Mouse (Mus musculus): ENCODE data around the gene Rai14. TPM values are rescaled to one million over a fixed set of nuclear protein-coding genes. Genes with fewer than 3 reads are reported as not detected.

Gene Rai14
- total and polyA plus RNA-seq, 3 experiments: not detected

GRCm38 (mm10) chr15:10619678-10620077 is 94.7 kb downstream of the Rai14 start:
- TF ChIP-seq USF1 (IDR thresholded peaks at IDR 0.05; ENCODE audit: low read depth, low read length) (no peak), UBTF (IDR thresholded peaks at IDR 0.05; ENCODE audit: borderline replicate concordance, insufficient read depth, low read depth, low read length) (no peak), GATA1 (IDR thresholded peaks at IDR 0.05; ENCODE audit: low read depth, low read length) (no peak), CHD2 (IDR thresholded peaks at IDR 0.05; ENCODE audit: low read length) (no peak), RAD21 (IDR thresholded peaks at IDR 0.05; ENCODE audit: low read depth, low read length) (no peak), RCOR1 (IDR thresholded peaks at IDR 0.05; ENCODE audit: low read depth, low read length) (no peak), POLR2A (IDR thresholded peaks at IDR 0.05; ENCODE audit: control insufficient read depth in 1 of 2, insufficient read depth in 1 of 2, low read depth in 1 of 2, low read length in 2 of 2, poor library complexity in 1 of 2) (no peak), ZKSCAN1 (IDR thresholded peaks at IDR 0.05; ENCODE audit: low read depth, low read length) (no peak), ELF1 (IDR thresholded peaks at IDR 0.05; ENCODE audit: low read depth, low read length) (no peak), MEF2A (IDR thresholded peaks at IDR 0.05; ENCODE audit: extremely low read depth, insufficient replicate concordance, low read depth, low read length, poor library complexity, severe bottlenecking) (no peak), ZNF384 (IDR thresholded peaks at IDR 0.05; ENCODE audit: low read depth, low read length) (no peak), SIN3A (IDR thresholded peaks at IDR 0.05; ENCODE audit: low read length) (no peak), ZC3H11A (IDR thresholded peaks at IDR 0.05; ENCODE audit: low read depth, low read length) (no peak)
- Histone ChIP-seq H3K27me3 (ENCODE audit: control insufficient read depth in 1 of 2, insufficient read depth in 2 of 2, low read length in 2 of 2) (no peaks in the 10 kb centered on the region), H3K9me3 (replicated peaks; ENCODE audit: insufficient read depth, low read length) (no peaks in the 10 kb centered on the region), H3K27ac (ENCODE audit: control insufficient read depth, low read depth, low read length) (no peak overlapping the region), H3K9ac (ENCODE audit: control insufficient read depth, low read depth, low read length, poor library complexity, severe bottlenecking) (no peak overlapping the region), H3K36me3 (ENCODE audit: control insufficient read depth in 1 of 2, insufficient read depth in 2 of 2, low read length in 2 of 2) (no peaks in the 10 kb centered on the region), H3K79me2 (ENCODE audit: control insufficient read depth, insufficient read depth, low read length, poor library complexity) (no peaks in the 10 kb centered on the region), H3K4me3 (ENCODE audit: control insufficient read depth in 1 of 2, insufficient read depth in 1 of 2, low read depth in 2 of 2, low read length in 2 of 2) (no peak overlapping the region), H3K4me1 (ENCODE audit: control insufficient read depth in 1 of 2, insufficient read depth in 2 of 2, low read length in 2 of 2) (no peaks in the 10 kb centered on the region)
- no peak for DNase-seq (ENCODE audit: low read depth, low spot score)

- no peaks in the 10 kb centered on the region for H3K4me1 ChIP-seq (ENCODE audit: control insufficient read depth in 1 of 2, insufficient read depth in 2 of 2, low read length in 2 of 2)
- no peak overlapping the region for H3K27ac ChIP-seq (ENCODE audit: control insufficient read depth, low read depth, low read length)
- no peaks in the 10 kb centered on the region for H3K79me2 ChIP-seq (ENCODE audit: control insufficient read depth, insufficient read depth, low read length, poor library complexity)
- no peak for DNase-seq (ENCODE audit: low read depth, low spot score)
- H3K27me3 ChIP-seq (ENCODE audit: control insufficient read depth in 1 of 2, insufficient read depth in 2 of 2, low read length in 2 of 2): no peaks in the 10 kb centered on the region
- no peak overlapping the region for H3K4me3 ChIP-seq (ENCODE audit: control insufficient read depth in 1 of 2, insufficient read depth in 1 of 2, low read depth in 2 of 2, low read length in 2 of 2)
- no peak overlapping the region for H3K9ac ChIP-seq (ENCODE audit: control insufficient read depth, low read depth, low read length, poor library complexity, severe bottlenecking)
- no peaks in the 10 kb centered on the region for H3K9me3 ChIP-seq (replicated peaks; ENCODE audit: insufficient read depth, low read length)
- TF ChIP-seq RAD21 (IDR thresholded peaks at IDR 0.05; ENCODE audit: low read depth, low read length) (peak; percentile 5; the same call in 1 of the 2 replicates), GABPA (IDR thresholded peaks at IDR 0.05; ENCODE audit: low read depth, low read length) (no peak), CTCF (IDR thresholded peaks at IDR 0.05 in 2 of 3, conservative IDR thresholded peaks at IDR 0.05 in 1 of 3; ENCODE audit: control insufficient read depth in 1 of 3, insufficient read depth in 1 of 3, low read depth in 2 of 3, low read length in 3 of 3, poor library complexity in 1 of 3, severe bottlenecking in 1 of 3) (peak in 1 of 3 experiments; percentile 18; a peak in 2 of 6 replicates)
- no peaks in the 10 kb centered on the region for H3K36me3 ChIP-seq (ENCODE audit: control insufficient read depth in 1 of 2, insufficient read depth in 2 of 2, low read length in 2 of 2)
Measured at GRCm38 (mm10) chr15:10618276-10618675, 96.1 kb downstream of the Rai14 start.

GRCm38 (mm10) chr15:10616001-10616400 is 98.4 kb downstream of the Rai14 start:
- Histone ChIP-seq H3K9me3 (replicated peaks; ENCODE audit: insufficient read depth, low read length) (no peaks in the 10 kb centered on the region), H3K36me3 (ENCODE audit: control insufficient read depth in 1 of 2, insufficient read depth in 2 of 2, low read length in 2 of 2) (no peaks in the 10 kb centered on the region), H3K9ac (ENCODE audit: control insufficient read depth, low read depth, low read length, poor library complexity, severe bottlenecking) (no peak overlapping the region), H3K27ac (ENCODE audit: control insufficient read depth, low read depth, low read length) (no peak overlapping the region), H3K4me3 (ENCODE audit: control insufficient read depth in 1 of 2, insufficient read depth in 1 of 2, low read depth in 2 of 2, low read length in 2 of 2) (no peak overlapping the region), H3K27me3 (ENCODE audit: control insufficient read depth in 1 of 2, insufficient read depth in 2 of 2, low read length in 2 of 2) (no peaks in the 10 kb centered on the region), H3K4me1 (ENCODE audit: control insufficient read depth in 1 of 2, insufficient read depth in 2 of 2, low read length in 2 of 2) (no peaks in the 10 kb centered on the region), H3K79me2 (ENCODE audit: control insufficient read depth, insufficient read depth, low read length, poor library complexity) (no peaks in the 10 kb centered on the region)
- no peak for DNase-seq (ENCODE audit: low read depth, low spot score)
- no peak for TF ChIP-seq MAZ (IDR thresholded peaks at IDR 0.05; ENCODE audit: low read depth, low read length)
- no peak for TF ChIP-seq MYB (IDR thresholded peaks at IDR 0.05; ENCODE audit: low read depth, low read length)
- no peak for TF ChIP-seq NRF1 (IDR thresholded peaks at IDR 0.05; ENCODE audit: insufficient read depth, low read depth, low read length, poor library complexity, severe bottlenecking)
- TF ChIP-seq TAL1 (IDR thresholded peaks at IDR 0.05; ENCODE audit: low read length): no peak
- no peak for TF ChIP-seq GATA1 (IDR thresholded peaks at IDR 0.05; ENCODE audit: low read depth, low read length)

Data from MEL (cell line).